Mouse (Mus musculus): Measurements from ENCODE around the gene Ecel1.

- TF ChIP-seq CTCF (IDR thresholded peaks at IDR 0.05; ENCODE audit: low read depth, low read length), result no peak
- TF ChIP-seq POLR2A (IDR thresholded peaks at IDR 0.05; ENCODE audit: extremely low read depth, insufficient read depth, low read length), result no peak
Measured at GRCm38 (mm10) chr1:87151286-87151685, 5.0 kb downstream of the Ecel1 start.

Measured in liver, adult 2 months (tissue).